Mouse (Mus musculus) olfactory bulb, adult 2 months (tissue): ENCODE results near the gene Rabl6.

Source experiments
- CTCF ChIP-seq: fragments of 200-500 bp; IDR thresholded peaks from 2 replicates; pipeline ENCODE4 v1.5.1; 2012; ENCODE audit warnings: low read depth, mild to moderate bottlenecking, low read length, moderate library complexity; ENCODE audit not compliant: insufficient read depth
- POLR2A ChIP-seq: fragments of 200-500 bp; IDR thresholded peaks from 2 replicates; pipeline ENCODE4 v1.6.1; 2012; ENCODE audit warnings: mild to moderate bottlenecking, low read depth, low read length, moderate library complexity; ENCODE audit not compliant: insufficient read depth

DNA sequence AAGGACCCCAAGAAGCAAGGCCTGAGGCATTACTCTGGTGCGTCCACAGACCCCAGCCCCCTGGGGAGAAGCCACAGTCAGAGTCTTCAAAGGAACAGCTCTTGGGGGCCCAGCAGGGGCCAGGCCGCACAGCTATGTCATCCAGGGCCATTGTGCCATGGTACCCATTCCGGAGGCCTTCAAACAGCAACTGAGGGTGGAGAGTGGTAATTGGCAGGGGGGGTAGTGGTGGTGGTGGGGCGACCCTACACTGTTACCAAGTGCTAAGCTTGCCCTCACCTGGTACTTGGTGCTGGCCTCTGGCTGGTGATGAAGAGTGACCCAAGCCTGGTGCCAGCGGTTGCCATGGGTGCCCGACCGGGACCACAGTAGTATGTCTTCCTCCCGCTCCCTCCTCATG, 42.6 kb downstream of the Rabl6 start:
- TF ChIP-seq POLR2A (no peak), CTCF (no peak)
